Mouse (Mus musculus): ENCODE results near the gene Plekha5.

GRCm38 (mm10) chr6:140633616-140634015, 209.8 kb downstream of the Plekha5 start:
- TF ChIP-seq ZC3H11A (IDR thresholded peaks at IDR 0.05; ENCODE audit: borderline replicate concordance, low read depth, low read length): no peak
- no peak for TF ChIP-seq MAFK (IDR thresholded peaks at IDR 0.05; ENCODE audit: insufficient read depth, low read depth, low read length)
- TF ChIP-seq HCFC1 (IDR thresholded peaks at IDR 0.05; ENCODE audit: borderline replicate concordance, insufficient read depth, low read length): no peak
- no peak for TF ChIP-seq ZNF384 (IDR thresholded peaks at IDR 0.05; ENCODE audit: low read depth, low read length)
- TF ChIP-seq CHD2 (IDR thresholded peaks at IDR 0.05; ENCODE audit: low read depth, low read length): no peak

Measured in ES-E14 (cell line).